Mouse (Mus musculus): ENCODE measurements around the gene Lpin2.

DNA sequence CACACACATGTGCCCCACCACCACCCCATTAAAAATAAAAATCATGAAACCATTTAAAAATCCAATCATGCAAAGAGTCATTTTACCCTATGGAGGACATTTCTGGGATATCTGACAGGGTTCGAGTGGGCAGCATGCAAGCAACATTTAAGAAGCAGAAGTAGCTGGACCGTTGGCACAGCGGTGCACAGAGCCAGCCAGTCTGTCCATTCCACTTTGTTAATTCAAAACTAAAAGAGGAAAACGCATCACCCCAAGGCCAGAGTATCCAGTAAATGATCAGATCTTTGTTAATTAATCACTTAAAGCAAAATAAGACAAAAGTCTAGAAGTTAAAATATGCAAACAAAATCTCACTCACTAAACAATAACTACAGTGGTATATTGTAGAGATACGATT lies 46.5 kb upstream of the Lpin2 start:
- no peak for TF ChIP-seq POLR2A (IDR thresholded peaks at IDR 0.05; ENCODE audit: control insufficient read depth, low read depth, low read length)
- TF ChIP-seq CTCF (IDR thresholded peaks at IDR 0.05; ENCODE audit: control insufficient read depth, insufficient read depth, insufficient replicate concordance, low read depth, low read length): no peak

All from testis, adult 2 months (tissue).